Mouse (Mus musculus): ENCODE results near the gene Plpp2.

The Plpp2 gene

GRCm38 (mm10) chr10:79548971-79549723 lies 15.6 kb upstream of the Plpp2 start:
- no peak for DNase-seq (ENCODE audit: low spot score in 2 of 2)

GRCm38 (mm10) chr10:79548546-79548945 lies 14.9 kb upstream of the Plpp2 start:
- DNase-seq (ENCODE audit: low spot score in 2 of 2) = no peak

- no peak for DNase-seq (ENCODE audit: low spot score in 2 of 2)
These were observed 13.6 kb upstream of the Plpp2 start for GRCm38 (mm10) chr10:79547148-79547675.

GRCm38 (mm10) chr10:79546483-79546882 lies 12.9 kb upstream of the Plpp2 start:
- DNase-seq (ENCODE audit: low spot score in 2 of 2) = no peak

- no peak for DNase-seq (ENCODE audit: low spot score in 2 of 2)
These were observed 12.3 kb upstream of the Plpp2 start for GRCm38 (mm10) chr10:79545891-79546290.

- no peak for DNase-seq (ENCODE audit: low spot score in 2 of 2)
These were observed 11.0 kb upstream of the Plpp2 start for GRCm38 (mm10) chr10:79544631-79545030.

- DNase-seq (ENCODE audit: low spot score in 2 of 2) = no peak
These were observed 10.4 kb upstream of the Plpp2 start for GRCm38 (mm10) chr10:79543884-79544597.

GRCm38 (mm10) chr10:79542171-79542570 lies 8.6 kb upstream of the Plpp2 start:
- DNase-seq (ENCODE audit: low spot score in 2 of 2) = no peak

- no peak for DNase-seq (ENCODE audit: low spot score in 2 of 2)
These were observed 7.9 kb upstream of the Plpp2 start for GRCm38 (mm10) chr10:79541522-79541921.

GRCm38 (mm10) chr10:79540746-79541145 lies 7.2 kb upstream of the Plpp2 start:
- DNase-seq (ENCODE audit: low spot score in 2 of 2) = no peak

GRCm38 (mm10) chr10:79539701-79540495 lies 6.3 kb upstream of the Plpp2 start:
- DNase-seq (ENCODE audit: low spot score in 2 of 2) = no peak

- no peak for DNase-seq (ENCODE audit: low spot score in 2 of 2)
These were observed 5.3 kb upstream of the Plpp2 start for GRCm38 (mm10) chr10:79538873-79539272.

GRCm38 (mm10) chr10:79538323-79538722 lies 4.7 kb upstream of the Plpp2 start:
- no peak for DNase-seq (ENCODE audit: low spot score in 2 of 2)

GRCm38 (mm10) chr10:79537781-79538180 lies 4.2 kb upstream of the Plpp2 start:
- no peak for DNase-seq (ENCODE audit: low spot score in 2 of 2)

GRCm38 (mm10) chr10:79537271-79537670 lies 3.7 kb upstream of the Plpp2 start:
- DNase-seq (ENCODE audit: low spot score in 2 of 2) = no peak

GRCm38 (mm10) chr10:79536461-79537080 lies 3.0 kb upstream of the Plpp2 start:
- DNase-seq (ENCODE audit: low spot score in 2 of 2) = no peak

GRCm38 (mm10) chr10:79535431-79535830 lies 1.8 kb upstream of the Plpp2 start:
- DNase-seq (ENCODE audit: low spot score in 2 of 2) = no peak

- no peak for DNase-seq (ENCODE audit: low spot score in 2 of 2)
These were observed 830 bp upstream of the Plpp2 start for GRCm38 (mm10) chr10:79534426-79534825.

- DNase-seq (ENCODE audit: low spot score in 2 of 2) = no peak
These were observed 918 bp downstream of the Plpp2 start for GRCm38 (mm10) chr10:79532678-79533077.

- DNase-seq (ENCODE audit: low spot score in 2 of 2) = no peak
These were observed 2.0 kb downstream of the Plpp2 start for GRCm38 (mm10) chr10:79531593-79531992.

- no peak for DNase-seq (ENCODE audit: low spot score in 2 of 2)
These were observed 2.9 kb downstream of the Plpp2 start for GRCm38 (mm10) chr10:79530721-79531120.

GRCm38 (mm10) chr10:79530241-79530640 lies 3.4 kb downstream of the Plpp2 start:
- DNase-seq (ENCODE audit: low spot score in 2 of 2) = no peak

All from spleen, postnatal 14 days (tissue).